Mouse (Mus musculus) right cerebral cortex, adult 18-20 months (tissue): Measurements from ENCODE around the gene Ccdc169.
A peak's percentile ranks its signal among the peaks of the same experiment; 100 is the strongest.

ENCODE experiments used
- DNase-seq: peaks from one replicate; pipeline ENCODE4 v3.0.0; 2022; ENCODE audit warnings: mixed read lengths

Ccdc169 gene

GRCm38 (mm10) chr3:55123064-55123463, 14.1 kb upstream of the Ccdc169 start:
- DNase-seq, result no peak

- no peak for DNase-seq
Observed at GRCm38 (mm10) chr3:55129181-55129692, 7.9 kb upstream of the Ccdc169 start.

- DNase-seq, result no peak
Observed at GRCm38 (mm10) chr3:55131576-55132233, 5.4 kb upstream of the Ccdc169 start.

- no peak for DNase-seq
Observed at GRCm38 (mm10) chr3:55139837-55140236, 2.7 kb downstream of the Ccdc169 start.

GRCm38 (mm10) chr3:55141401-55141800, 4.3 kb downstream of the Ccdc169 start:
- no peak for DNase-seq

- no peak for DNase-seq
Observed at GRCm38 (mm10) chr3:55144916-55145315, 7.8 kb downstream of the Ccdc169 start.

DNA sequence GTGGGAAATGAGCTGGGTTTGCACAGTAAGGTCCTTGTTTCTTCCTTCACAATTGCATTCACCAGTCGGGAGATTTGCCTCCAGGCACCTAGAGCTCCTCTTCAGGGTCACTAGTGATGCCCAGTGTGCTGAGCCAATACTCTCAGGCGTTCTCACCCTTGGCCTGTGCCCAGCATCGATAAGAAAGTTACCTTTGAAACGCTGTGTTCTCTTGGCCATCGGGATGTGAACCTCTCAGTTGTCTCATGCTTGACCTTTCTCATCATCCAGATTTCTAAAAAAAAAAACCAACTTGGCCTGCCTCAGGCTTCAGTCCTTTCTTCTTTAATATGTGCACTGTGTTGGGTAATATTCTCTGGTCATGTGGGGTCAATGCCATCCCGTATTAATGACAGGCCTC, 9.3 kb downstream of the Ccdc169 start:
- no peak for DNase-seq

- no peak for DNase-seq
Observed at GRCm38 (mm10) chr3:55147156-55147555, 10.0 kb downstream of the Ccdc169 start.

DNA sequence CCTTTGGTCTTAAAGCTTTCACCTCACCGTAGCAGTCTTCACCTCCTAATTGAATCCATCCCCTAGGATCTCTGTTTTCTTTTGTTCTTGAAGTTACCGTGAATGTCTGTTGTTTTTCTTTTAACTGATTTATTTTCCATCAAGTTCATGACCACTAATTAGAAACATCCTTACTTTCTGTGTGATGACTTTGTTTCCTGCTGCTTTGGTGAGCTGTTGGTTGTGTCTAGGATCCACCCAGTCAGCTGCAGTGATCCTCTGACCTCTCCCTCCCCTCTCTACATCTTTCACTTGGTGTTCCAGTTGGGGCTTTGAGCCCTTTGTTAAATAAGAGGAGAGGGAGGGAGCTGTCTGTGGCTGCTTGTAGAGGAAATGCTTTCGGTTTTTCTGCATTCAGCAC, 11.0 kb downstream of the Ccdc169 start:
- no peak for DNase-seq

DNA sequence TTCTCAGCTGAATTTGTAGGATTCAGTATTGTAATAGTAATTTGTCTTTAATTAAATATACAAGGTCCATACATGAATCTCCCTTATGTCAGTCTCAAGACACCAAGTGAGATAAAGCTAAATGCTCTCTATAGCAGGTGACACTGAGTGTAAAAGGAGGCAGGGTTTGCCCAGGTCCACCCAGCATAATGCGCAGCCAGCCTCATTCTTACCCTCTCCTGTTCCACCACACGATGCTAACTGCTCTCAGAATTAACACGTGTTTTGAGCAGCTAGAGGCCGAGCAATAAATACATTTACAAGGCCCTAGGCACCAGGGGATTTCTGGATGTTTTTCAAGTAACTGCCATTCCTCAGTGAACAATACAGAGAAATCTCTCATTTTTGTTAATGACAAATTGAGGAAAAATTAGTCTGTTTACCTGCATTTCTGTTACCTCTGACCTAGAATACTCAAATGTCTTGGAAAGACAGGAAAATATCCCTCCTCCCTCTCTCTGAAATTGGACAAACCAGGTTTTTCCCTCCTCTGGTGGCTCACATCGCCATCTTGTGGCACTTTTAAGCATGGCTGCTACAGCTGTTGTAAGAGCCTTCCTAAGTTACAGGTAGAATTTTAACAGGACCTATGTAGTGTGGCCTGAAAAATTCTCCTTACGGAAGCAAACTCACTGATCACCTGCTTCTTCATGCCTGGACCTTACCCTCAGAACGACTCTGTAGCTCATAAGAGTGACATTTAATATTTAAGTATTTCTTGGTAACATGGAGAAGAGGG, 14.7 kb downstream of the Ccdc169 start:
- peak; percentile 71 for DNase-seq

- no peak for DNase-seq
Observed at GRCm38 (mm10) chr3:55152673-55153334, 15.7 kb downstream of the Ccdc169 start.

- peak; percentile 60 for DNase-seq
Observed at GRCm38 (mm10) chr3:55154163-55154562, 17.0 kb downstream of the Ccdc169 start.

- no peak for DNase-seq
Observed at GRCm38 (mm10) chr3:55157413-55157812, 20.3 kb downstream of the Ccdc169 start.

DNA sequence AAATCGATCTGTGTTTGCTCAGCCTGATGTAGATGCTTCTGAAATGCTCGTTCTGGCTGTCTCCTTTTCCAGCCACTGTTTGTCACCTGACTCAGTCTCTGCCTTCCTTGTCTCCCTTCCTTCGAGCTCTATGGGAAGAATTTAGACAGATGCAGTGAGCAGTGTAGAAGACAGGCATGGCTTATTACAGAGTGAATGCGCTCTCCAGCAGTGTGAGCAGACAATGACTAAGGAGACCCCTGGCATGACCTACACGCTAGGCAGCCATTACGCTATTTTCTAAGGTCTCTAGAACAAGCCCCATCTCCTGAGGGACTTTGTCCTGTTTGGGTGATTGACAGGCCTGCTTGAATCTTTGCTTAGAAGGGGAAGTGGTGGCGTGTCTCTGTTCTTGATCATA, 24.0 kb downstream of the Ccdc169 start:
- DNase-seq, result no peak

- no peak for DNase-seq
Observed at GRCm38 (mm10) chr3:55163510-55163909, 26.4 kb downstream of the Ccdc169 start.

DNA sequence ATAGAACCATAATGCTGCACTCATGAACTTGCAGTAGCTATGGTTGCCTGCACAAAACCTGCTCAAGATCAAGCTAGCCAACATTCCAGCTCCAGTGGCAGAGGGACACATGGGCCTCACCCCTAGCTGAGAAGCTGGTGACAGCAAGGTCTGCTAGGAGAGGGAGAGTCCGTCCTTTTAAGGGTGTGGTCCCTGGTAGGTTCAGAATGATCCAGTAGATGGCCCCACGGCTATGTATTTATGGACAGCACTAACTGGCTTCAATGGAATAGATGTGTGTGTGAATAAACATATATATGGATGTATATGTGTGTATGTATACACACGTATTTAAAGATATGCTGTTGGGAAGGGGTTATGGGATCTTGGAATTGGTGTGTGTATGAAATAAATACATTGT, 35.3 kb downstream of the Ccdc169 start:
- DNase-seq, result no peak

DNA sequence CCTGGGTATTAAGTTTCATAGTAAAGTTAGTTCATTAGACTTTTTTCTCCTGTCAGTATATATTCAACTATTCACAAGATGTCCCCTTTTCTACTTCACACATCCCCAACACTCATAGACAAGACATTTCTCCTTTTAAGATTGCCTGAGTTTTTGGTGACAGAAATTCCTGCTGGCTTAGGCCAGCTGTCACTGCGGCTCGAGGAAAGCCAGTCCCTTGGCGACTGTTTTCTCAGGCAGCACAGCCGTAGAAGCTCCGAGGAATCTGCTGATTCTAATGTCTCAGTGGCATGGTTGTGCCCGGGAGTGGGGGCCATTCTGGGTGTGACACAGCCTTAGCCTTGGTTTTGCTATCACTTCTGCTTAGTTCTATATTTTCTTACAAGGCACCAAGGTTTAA, 40.1 kb downstream of the Ccdc169 start:
- no peak for DNase-seq

DNA sequence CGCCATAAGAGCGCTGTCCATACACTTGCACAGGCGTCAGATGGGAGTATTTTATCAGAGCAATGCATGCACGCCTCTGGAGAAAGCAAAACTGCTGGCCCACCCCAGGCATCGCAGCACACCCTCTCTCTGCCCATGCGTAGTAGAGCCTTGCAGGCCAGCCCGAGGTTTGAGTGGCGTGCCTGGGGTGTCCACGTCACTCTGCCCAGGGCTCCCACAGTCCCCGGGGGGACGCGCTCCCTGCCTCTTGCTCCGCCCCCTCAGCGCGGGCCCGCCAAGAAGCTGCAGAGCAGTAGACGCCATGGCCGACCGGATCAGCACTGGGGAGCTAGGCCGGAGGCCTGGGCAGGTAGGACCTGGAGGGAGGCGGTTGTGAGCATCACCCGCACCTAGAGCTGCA, 44.6 kb downstream of the Ccdc169 start, which contains the start of gene Sohlh2:
Gene Sohlh2, plus strand, starts transcription at position 263 of the 400 bp plus-strand sequence.
- no peak for DNase-seq

DNA sequence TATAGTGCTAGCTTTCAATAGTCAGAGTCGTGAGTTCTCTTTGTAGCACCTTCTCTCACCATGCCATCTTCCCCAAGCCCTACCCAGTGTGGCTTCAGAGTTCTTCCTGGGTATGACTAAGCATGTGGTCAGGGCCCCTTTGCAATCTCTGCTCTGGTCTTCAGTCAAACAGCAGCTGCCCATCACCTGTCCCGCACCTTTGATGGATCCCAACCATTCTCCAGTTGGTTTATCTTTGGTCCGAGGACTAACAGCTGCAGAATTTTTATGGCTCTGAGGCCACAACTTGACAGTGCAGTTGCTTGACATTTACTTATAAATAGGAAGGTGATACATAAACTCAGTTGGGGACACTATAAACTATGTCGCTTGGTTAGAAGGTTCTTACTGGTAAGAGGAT, 54.5 kb downstream of the Ccdc169 start:
- DNase-seq, result no peak

GRCm38 (mm10) chr3:55193351-55193750, 56.2 kb downstream of the Ccdc169 start:
- DNase-seq, result no peak

DNA sequence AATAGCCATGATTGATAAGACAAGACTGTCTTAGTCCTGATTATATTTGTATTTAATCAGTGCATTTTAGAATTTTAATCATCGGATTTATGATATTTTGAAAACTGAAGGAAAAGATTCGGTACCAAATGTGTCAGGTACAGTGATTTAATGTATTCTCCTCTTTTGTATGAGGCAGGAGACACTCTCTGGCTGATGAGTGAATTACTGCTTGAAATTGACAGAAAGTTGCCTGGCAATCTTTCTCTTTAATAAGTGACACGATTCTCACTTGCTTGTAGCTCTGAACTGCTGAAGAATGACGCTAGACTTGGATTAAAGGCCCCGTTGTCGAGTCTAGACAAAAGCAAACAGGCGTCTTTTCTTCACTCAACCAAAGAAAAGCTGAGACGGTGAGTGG, 57.7 kb downstream of the Ccdc169 start:
- no peak for DNase-seq

DNA sequence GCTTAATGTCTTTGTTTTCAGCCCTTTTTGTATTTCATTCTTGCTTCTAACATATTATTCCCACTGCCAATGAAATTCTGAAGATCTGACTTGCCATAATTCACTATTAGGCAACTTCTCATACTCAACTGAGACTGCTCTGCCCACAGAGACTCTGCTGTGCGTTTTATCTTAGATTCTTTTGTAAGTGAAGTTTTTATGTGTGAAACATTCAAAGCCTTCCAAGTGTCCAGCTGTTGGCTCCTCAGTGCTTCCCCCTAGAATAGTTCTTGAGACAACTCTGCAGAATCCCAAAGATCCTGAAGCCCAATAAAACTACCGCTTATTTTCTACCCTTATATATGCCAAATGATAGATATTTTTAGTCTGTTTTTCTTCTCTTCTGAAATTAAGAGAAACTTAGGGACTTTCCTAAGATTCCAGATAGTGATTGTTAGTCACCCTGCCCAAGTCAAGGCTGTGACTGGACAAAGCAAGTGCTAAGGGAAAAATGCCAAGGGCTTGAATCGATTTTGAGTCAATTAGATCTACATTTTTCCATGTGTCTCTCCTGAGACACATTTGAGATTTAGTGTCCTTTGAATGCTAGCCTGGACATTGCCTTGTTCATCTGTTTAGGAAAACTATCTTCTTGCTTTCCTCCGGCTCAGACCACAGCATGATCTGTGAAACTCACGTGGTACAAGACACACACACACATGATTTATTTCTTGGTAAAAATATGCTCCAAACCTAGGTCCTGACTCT, 58.6 kb downstream of the Ccdc169 start:
- DNase-seq, result no peak

DNA sequence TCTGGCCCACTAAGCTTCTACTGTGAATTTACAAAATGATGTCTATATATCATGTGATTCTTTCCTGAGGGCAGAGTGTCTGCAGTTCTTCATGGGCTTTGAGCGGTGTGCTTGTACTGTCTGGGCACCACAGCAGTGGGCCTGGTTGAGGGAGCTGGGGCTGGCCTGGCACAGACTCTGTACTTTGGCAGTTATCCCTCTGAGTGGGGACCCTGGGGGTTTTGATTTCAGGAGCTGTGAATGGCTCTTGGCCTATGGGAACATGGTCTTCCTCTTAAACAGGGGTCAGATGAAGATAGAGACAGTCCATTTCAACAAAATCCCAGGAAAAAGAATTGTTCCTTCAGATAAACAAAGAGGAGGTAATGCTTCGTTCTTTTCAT, 59.2 kb downstream of the Ccdc169 start:
- no peak for DNase-seq
